Mouse (Mus musculus): ENCODE measurements around the gene Zfp36l1.

DNA sequence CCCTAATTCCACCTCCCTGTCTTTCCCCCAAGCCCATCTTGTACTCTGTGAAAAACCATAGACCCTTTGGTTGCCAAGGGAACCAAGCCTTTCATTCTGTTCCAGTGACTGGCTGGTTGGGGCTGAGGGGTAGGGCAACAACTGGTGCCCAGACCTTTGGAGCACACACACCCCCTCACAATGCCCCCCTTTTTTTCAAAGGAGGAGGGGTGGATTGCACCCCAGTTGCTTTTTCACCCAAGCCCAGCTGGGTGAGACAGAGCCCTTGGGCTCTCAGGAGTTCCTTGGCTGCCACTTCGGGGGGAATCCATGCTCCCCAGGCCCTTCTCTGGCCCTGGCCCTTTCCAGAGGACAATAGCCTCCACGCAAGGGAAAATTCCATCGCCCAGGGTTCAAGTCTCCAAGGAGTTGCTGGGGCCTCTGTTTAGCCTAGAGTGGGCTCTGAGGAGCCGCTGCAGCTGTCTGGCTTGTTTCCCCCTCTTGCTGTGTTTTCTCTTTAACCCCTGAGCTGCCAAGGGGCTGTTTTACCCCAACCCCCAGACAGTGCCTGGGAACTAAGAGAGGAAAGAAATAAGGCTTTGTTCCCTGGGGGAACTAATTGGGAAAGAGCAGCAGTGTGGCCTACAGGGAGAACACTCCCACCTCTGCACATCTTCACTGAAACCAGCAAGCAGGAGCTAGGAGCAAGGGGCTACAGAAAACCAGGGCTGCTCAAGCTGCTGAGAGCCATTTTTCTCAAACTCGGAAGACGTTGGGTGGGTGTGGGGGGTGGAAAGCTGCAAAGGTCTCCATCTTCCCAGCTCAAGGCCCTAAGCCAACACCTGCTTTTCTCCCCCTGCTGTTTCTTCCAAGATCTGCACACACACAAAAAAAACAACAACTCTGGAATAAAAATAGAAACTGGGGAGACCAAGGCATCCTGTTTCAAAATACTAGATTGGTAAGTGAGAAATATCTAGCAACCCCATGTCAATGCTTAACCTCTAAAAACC, 50.1 kb downstream of the Zfp36l1 start:
- no peak for TF ChIP-seq CTCF (conservative IDR thresholded peaks at IDR 0.05; ENCODE audit: low read length)
- TF ChIP-seq NANOG (IDR thresholded peaks at IDR 0.05; ENCODE audit: borderline replicate concordance, low read length) = no peak

All from E14TG2a.4 (cell line).